Mouse (Mus musculus) thymus, adult 2 months (tissue): Measurements from ENCODE around the gene Astn1.

ENCODE experiments used
- CTCF ChIP-seq: fragments of 200-500 bp; IDR thresholded peaks from 2 replicates; pipeline ENCODE4 v1.5.1; 2012; ENCODE audit warnings: mild to moderate bottlenecking, control low read depth, low read length, moderate library complexity, borderline replicate concordance; ENCODE audit not compliant: control insufficient read depth, poor library complexity, insufficient read depth; ENCODE audit errors: extremely low read depth
- POLR2A ChIP-seq: fragments of 200-500 bp; IDR thresholded peaks from 2 replicates; pipeline ENCODE4 v1.6.1; 2012; ENCODE audit warnings: mild to moderate bottlenecking, low read length, control low read depth, moderate library complexity; ENCODE audit not compliant: control insufficient read depth, poor library complexity, insufficient read depth; ENCODE audit errors: extremely low read depth

GRCm38 (mm10) chr1:158642247-158642646 is 280.2 kb downstream of the Astn1 start:
- TF ChIP-seq POLR2A (no peak), CTCF (no peak)
